Mouse (Mus musculus) cerebellum, adult 2 months (tissue): ENCODE data around the gene Asap2.

ENCODE experiments used
- CTCF ChIP-seq: fragments of 200-500 bp; IDR thresholded peaks from 2 replicates; pipeline ENCODE4 v1.5.1; 2011; ENCODE audit warnings: low read depth, mild to moderate bottlenecking, control low read depth, low read length, moderate library complexity, borderline replicate concordance; ENCODE audit not compliant: insufficient read depth
- POLR2A ChIP-seq: fragments of 200-500 bp; IDR thresholded peaks from 2 replicates; pipeline ENCODE4 v1.6.1; 2011; ENCODE audit warnings: low read length, control low read depth, borderline replicate concordance; ENCODE audit not compliant: insufficient read depth

DNA sequence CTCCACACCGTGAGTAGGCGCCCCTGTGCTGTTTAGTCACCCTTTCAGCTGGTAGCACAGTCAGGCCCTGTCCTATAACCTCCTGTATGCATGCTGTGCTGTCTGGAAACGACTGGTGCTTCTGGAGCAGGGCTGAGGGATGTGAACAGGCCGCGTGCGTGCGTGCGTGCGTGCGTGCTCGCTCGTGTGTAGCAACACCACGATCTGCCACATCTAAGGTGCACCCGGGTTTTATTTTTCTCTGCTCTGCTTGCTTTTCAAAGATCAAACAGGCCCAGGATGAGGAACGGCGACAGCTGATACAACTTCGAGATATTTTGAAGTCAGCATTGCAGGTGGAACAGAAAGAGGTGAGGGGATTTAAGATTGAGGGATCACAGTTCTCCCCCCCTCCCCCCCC, 222.6 kb downstream of the Asap2 start:
- TF ChIP-seq CTCF (no peak), POLR2A (no peak)
